Mouse (Mus musculus) brown adipose tissue, adult 24 weeks (tissue): Measurements from ENCODE around the gene Mapk11. TPM values are rescaled to one million over a fixed set of nuclear protein-coding genes. Genes with fewer than 3 reads are reported as not detected.

Experiments used
- H3K27ac ChIP-seq: fragments of 200-500 bp; replicated peaks from 2 replicates; pipeline ENCODE4 v1.5.1; 2012; ENCODE audit warnings: low read depth, mild to moderate bottlenecking, low read length
- H3K4me1 ChIP-seq: fragments of 200-500 bp; 2 replicates; pipeline ENCODE4 v1.6.1; 2012; ENCODE audit warnings: low read length, mixed read lengths; ENCODE audit not compliant: control insufficient read depth, insufficient read depth, insufficient read length
- H3K4me3 ChIP-seq: fragments of 200-500 bp; 2 replicates; pipeline ENCODE4 v1.5.1; 2012; ENCODE audit warnings: low read depth, mild to moderate bottlenecking, low read length, moderate library complexity; ENCODE audit not compliant: insufficient read depth
- polyA plus RNA-seq: library from polyadenylated mRNA; stranded (reverse); fragments of >200 nt; gene quantifications from 2 replicates; pipeline ENCODE4 v1.2.4, GENCODE M21; 2012; ENCODE audit not compliant: missing spikeins, insufficient read depth, insufficient read length

Gene Mapk11
- polyA plus RNA-seq, 1 experiment = 1.1 TPM

DNA sequence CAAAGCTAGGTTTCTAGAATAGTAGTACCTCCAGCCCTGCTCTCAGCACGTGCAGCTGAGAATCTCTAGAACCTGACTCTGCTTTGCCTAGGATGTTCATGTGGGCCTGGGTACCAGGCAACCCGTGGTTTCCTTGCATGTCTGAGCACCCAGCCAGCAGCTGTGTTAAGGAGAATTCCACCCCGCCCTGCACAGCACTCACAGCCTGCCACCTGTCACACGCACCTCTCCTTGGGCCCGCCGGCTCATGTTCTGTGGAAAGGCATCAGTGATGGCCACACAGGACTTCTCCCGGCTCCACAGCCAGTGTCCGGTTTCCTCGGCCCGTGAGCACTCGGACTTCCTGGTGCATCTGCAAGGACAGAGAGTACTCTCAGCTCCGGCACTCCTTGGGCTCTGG, 16.1 kb upstream of the Mapk11 start:
- H3K27ac ChIP-seq = no peak overlapping the region
- H3K4me3 ChIP-seq = no peak overlapping the region

DNA sequence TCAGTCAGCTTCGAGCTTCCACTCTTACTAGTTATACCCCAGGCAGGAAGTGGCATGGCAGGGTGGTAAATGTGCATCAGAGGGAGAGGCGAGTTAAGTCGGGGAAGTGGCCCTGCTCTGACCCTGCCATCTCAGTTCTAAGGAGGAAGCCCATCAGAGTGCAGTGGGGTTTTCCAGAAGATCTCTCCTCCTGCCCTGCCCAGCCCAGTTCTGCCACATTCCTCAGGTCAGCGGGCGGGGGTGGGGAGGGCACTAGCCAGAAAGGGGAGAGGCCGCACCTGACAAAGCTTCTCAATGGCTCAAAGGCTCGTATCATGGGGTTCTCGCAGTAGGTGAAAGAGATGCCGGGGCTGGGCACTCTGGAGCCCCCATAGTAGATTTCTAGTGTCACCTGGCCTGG, 12.0 kb upstream of the Mapk11 start:
- no peak overlapping the region for H3K4me3 ChIP-seq
- H3K4me1 ChIP-seq = no peaks in the 10 kb centered on the region
- H3K27ac ChIP-seq = no peak overlapping the region

More for the DNA sequence above, 16.1 kb upstream of the Mapk11 start:
- H3K4me1 ChIP-seq = peaks cover 8% of the 10 kb centered on the region; the same call in 1 of the 2 replicates

DNA sequence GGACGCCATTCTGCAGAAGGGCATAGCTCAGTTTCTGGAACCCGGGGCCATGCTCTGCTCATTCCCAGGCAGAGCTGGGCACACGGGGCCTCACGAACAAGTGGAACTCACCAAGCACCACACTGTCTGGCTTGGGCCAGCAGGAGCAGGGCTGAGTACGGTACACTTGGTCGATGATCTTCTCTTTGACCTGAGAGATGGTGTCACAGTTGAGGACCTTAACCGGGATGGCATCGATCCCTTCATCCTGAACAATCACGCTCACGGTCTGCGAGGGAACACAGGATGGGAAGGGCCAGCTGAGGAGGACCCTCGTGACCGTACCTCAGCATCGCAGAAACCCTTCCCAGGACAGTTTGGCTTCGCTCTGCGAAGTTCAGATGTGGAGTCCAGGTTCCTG, 9.1 kb upstream of the Mapk11 start:
- Histone ChIP-seq H3K4me1 (no peaks in the 10 kb centered on the region), H3K27ac (no peak overlapping the region), H3K4me3 (no peak overlapping the region)

- Histone ChIP-seq H3K4me3 (no peak overlapping the region), H3K4me1 (no peaks in the 10 kb centered on the region), H3K27ac (no peak overlapping the region)
Measured at GRCm38 (mm10) chr15:89157954-89158353, 8.5 kb upstream of the Mapk11 start.

GRCm38 (mm10) chr15:89152312-89152711, 2.9 kb upstream of the Mapk11 start:
- no peak overlapping the region for H3K4me3 ChIP-seq
- peaks cover 12% of the 10 kb centered on the region; the same call in 1 of the 2 replicates for H3K4me1 ChIP-seq
- no peak overlapping the region for H3K27ac ChIP-seq

- Histone ChIP-seq H3K4me3 (peak overlapping the region; percentile 50), H3K27ac (peak overlapping the region; percentile 40), H3K4me1 (peaks cover 14% of the 10 kb centered on the region; the same call in 1 of the 2 replicates)
Measured at GRCm38 (mm10) chr15:89150041-89150390, 588 bp upstream of the Mapk11 start.

DNA sequence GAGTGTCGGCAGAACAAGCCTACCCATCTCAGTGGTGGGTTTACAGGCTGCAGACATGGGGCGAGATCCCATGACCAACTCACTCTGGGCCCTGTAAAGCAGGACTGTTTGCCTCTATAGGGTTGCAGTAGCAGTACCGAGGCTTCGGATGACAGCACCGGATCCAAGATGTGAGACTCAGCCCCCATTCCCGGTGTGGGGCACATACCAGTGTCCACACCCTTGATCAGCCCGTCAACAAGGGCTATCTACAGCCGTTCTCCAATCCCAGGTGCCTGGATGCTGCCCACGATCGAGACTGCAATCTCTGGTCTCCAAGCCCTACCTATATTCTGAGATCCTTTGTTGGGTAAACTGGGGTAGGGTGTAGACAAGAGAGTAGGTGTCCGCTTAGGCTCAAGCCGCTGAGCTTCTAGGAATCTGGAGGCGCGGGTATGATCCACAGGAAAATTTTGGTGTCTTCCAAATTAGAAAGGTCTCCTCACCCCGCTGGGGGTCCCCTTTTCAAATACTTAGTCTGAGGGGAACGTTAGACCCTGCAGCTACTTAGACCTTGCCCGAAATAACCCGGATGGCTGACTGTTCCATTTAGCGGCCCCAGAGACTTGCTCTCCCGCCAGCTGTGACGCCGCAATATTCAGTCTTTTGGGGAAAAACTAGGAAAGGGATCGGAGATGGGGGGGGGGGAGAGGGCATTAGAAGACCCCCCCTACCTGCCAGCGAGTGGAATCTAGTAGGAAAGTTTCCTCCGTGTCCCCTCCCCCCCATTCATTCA, 745 bp downstream of the Mapk11 start:
- Histone ChIP-seq H3K4me1 (peaks cover 14% of the 10 kb centered on the region; the same call in 1 of the 2 replicates), H3K27ac (peak overlapping the region; percentile 15; the same call in 1 of the 2 replicates), H3K4me3 (peak overlapping the region; percentile 79)

- Histone ChIP-seq H3K4me3 (no peak overlapping the region), H3K27ac (no peak overlapping the region), H3K4me1 (peaks cover 15% of the 10 kb centered on the region; the same call in 1 of the 2 replicates)
Measured at GRCm38 (mm10) chr15:89147895-89148294, 1.5 kb downstream of the Mapk11 start.

GRCm38 (mm10) chr15:89147456-89147855, 2.0 kb downstream of the Mapk11 start:
- H3K4me1 ChIP-seq = peaks cover 19% of the 10 kb centered on the region
- H3K4me3 ChIP-seq = no peak overlapping the region

GRCm38 (mm10) chr15:89147024-89147423, 2.4 kb downstream of the Mapk11 start:
- H3K4me1 ChIP-seq = peaks cover 24% of the 10 kb centered on the region
- no peak overlapping the region for H3K27ac ChIP-seq
- H3K4me3 ChIP-seq = no peak overlapping the region

More at GRCm38 (mm10) chr15:89147456-89147855, 2.0 kb downstream of the Mapk11 start:
- H3K27ac ChIP-seq = no peak overlapping the region

DNA sequence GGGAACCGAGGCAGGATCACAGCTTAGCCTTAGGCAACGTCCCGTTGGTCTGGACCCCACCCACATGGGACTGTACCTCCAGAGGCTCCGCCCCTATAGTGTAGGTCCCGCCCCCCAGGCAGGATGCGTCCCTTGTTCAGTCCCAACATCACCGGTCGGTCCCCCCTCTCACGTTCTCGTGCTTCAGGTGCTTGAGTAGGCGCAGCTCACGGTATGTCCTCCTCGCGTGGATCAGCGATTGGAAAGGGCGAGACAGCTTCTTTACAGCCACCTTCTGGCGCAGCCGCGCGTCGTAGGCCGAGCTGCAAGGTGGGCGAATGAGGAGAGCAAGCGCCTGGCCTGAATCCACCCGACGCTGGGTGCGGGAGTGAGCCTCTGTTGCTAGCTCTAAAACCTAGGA, 2.9 kb downstream of the Mapk11 start:
- no peak overlapping the region for H3K4me3 ChIP-seq
- H3K27ac ChIP-seq = no peak overlapping the region
- peaks cover 24% of the 10 kb centered on the region for H3K4me1 ChIP-seq

DNA sequence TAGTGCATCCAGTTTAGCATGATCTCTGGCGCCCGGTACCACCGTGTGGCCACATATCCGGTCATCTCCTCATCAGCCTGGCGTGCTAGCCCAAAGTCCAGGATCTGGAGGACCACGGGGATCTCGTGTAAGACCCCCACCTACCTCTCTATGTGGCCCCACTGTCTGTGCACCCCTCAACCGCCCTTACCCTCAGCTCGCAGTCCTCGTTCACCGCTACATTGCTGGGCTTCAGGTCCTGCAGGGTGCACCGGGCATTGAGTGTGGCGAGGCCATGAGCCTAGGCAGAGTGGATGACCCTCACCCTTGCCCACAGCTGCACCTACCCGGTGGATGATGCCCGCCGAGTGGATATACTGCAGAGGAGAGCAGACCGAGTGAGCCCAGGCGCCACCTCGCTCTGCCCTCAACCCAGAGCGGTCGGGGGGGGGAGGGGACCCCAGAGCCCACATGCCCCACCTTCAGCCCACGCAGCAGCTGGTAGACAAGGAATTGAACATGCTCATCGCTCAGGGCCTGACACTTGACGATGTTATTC, 3.5 kb downstream of the Mapk11 start:
- Histone ChIP-seq H3K4me1 (peaks cover 31% of the 10 kb centered on the region), H3K4me3 (no peak overlapping the region), H3K27ac (no peak overlapping the region)

DNA sequence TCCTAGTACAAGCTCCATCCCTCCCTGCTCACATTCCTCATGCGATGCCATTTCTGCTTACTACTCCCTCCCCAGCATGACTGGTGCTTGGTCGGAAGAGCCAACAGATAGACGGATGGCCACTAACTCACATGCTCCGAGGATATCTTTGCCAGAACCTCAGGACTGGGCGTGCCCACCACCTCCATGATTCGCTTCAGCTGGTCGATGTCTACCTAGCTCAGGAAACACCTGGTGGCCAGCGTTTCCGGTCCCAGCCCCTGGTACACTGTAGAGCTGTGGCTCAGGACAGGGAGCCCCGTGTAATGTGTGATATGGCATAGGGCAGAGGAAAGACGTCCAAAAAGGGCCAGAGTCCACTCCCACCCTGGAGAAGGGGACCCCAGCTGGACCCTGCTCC, 4.5 kb downstream of the Mapk11 start:
- H3K4me3 ChIP-seq = no peak overlapping the region
- H3K4me1 ChIP-seq = peaks cover 30% of the 10 kb centered on the region
- no peak overlapping the region for H3K27ac ChIP-seq

DNA sequence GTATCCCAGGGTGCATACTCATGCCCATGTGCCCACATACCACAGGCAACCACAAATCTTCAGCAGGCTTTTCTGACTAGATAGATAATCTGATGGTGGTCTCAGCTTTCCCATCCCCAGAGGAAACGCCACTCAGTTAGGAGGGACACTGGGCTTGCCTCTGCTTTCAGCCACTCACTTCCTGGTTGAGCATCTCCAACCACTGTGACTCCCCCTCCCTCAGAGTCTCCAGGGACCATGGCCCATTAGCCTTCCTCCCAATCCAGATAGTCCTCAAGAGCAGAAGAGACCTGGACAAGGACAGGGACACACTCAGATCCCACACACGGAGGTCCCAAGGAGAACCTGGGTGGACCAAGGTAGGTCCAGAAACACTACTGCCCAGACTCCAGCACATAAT, 6.3 kb downstream of the Mapk11 start:
- Histone ChIP-seq H3K4me1 (peaks cover 30% of the 10 kb centered on the region), H3K27ac (no peak overlapping the region), H3K4me3 (no peak overlapping the region)

GRCm38 (mm10) chr15:89141905-89142304, 7.5 kb downstream of the Mapk11 start:
- no peak overlapping the region for H3K27ac ChIP-seq
- H3K4me1 ChIP-seq = peaks cover 27% of the 10 kb centered on the region
- H3K4me3 ChIP-seq = no peak overlapping the region

- 0 out of 2 replicates have a peak overlapping the region, but pooled peaks have one; percentile 38 for H3K27ac ChIP-seq
Measured at GRCm38 (mm10) chr15:89141443-89141842, 8.0 kb downstream of the Mapk11 start.

More at GRCm38 (mm10) chr15:89141443-89141842, 8.0 kb downstream of the Mapk11 start:
- no peak overlapping the region for H3K4me3 ChIP-seq
- H3K4me1 ChIP-seq = peaks cover 24% of the 10 kb centered on the region
